Mouse (Mus musculus) CH12.LX (cell line): ENCODE results near the gene Mfsd10. TPM values are rescaled to one million over a fixed set of nuclear protein-coding genes. Genes with fewer than 3 reads are reported as not detected.

Experiments used
- DNase-seq: peaks from one replicate; pipeline ENCODE4 v3.0.0-alpha.2; 2013; ENCODE audit errors: extremely low read depth
- H3K27ac ChIP-seq: 2 replicates; pipeline ENCODE4 v1.5.1; 2012; ENCODE audit warnings: low read depth, mild to moderate bottlenecking, control low read depth, moderate library complexity; ENCODE audit not compliant: insufficient read depth
- H3K27me3 ChIP-seq: replicated peaks from 2 replicates; pipeline ENCODE3; 2012; ENCODE audit warnings: inconsistent platforms
- H3K36me3 ChIP-seq, 2 experiments: replicated peaks in 1 of 2; 2 replicates each; pipeline versions ENCODE3 to v1.6.1; 2012; ENCODE audit warnings: inconsistent platforms in 1 of 2, low read length in 1 of 2, mild to moderate bottlenecking in 1 of 2, mixed read lengths in 1 of 2, moderate library complexity in 1 of 2; ENCODE audit not compliant: control insufficient read depth in 1 of 2, insufficient read depth in 1 of 2
- H3K4me1 ChIP-seq, 2 experiments: 2 replicates each; pipeline ENCODE4 v1.6.1; 2012; ENCODE audit warnings: inconsistent platforms in 1 of 2, moderate library complexity in 1 of 2; ENCODE audit not compliant: insufficient read depth in 2 of 2, control insufficient read depth in 1 of 2
- H3K4me2 ChIP-seq: 2 replicates; pipeline ENCODE4 v1.6.1; 2012; ENCODE audit warnings: low read depth, mild to moderate bottlenecking, control low read depth; ENCODE audit not compliant: poor library complexity, insufficient read depth, severe bottlenecking
- H3K4me3 ChIP-seq, 3 experiments: fragments of 150-350 bp in 1 of 3; sonication (generic) in 1 of 3; replicated peaks in 1 of 3; 2 replicates each; pipeline versions ENCODE3 to v1.5.1; 2011 to 2012; ENCODE audit warnings: low read depth in 2 of 3, low read length in 2 of 3, mild to moderate bottlenecking in 2 of 3, moderate library complexity in 2 of 3, control low read depth in 1 of 3, improper control_type of control experiment in 1 of 3, inconsistent platforms in 1 of 3, mixed read lengths in 1 of 3; ENCODE audit not compliant: poor library complexity in 1 of 3
- H3K79me2 ChIP-seq: replicated peaks from 2 replicates; pipeline ENCODE4 v1.6.1; 2012; ENCODE audit warnings: mild to moderate bottlenecking, moderate library complexity; ENCODE audit not compliant: control insufficient read depth, poor library complexity, insufficient read depth, severe bottlenecking; ENCODE audit errors: extremely low read depth
- H3K9ac ChIP-seq: 2 replicates; pipeline ENCODE4 v1.6.1; 2012; ENCODE audit warnings: low read depth, mild to moderate bottlenecking, control low read depth, moderate library complexity; ENCODE audit not compliant: insufficient read depth
- H3K9me3 ChIP-seq: replicated peaks from 2 replicates; pipeline ENCODE3; 2012; ENCODE audit warnings: low read length, inconsistent platforms, mixed read lengths
- BHLHE40 ChIP-seq: IDR thresholded peaks from 2 replicates; pipeline ENCODE4 v1.6.1; 2011; ENCODE audit warnings: mild to moderate bottlenecking, low read depth, low read length, improper control_type of control experiment
- CHD1 ChIP-seq: IDR thresholded peaks from 2 replicates; pipeline ENCODE4 v1.6.1; 2012; ENCODE audit warnings: low read depth, low read length, improper control_type of control experiment, inconsistent platforms
- CHD2 ChIP-seq: IDR thresholded peaks from 2 replicates; pipeline ENCODE4 v1.6.1; 2011; ENCODE audit warnings: low read length, improper control_type of control experiment
- CTCF ChIP-seq, 2 experiments: IDR thresholded peaks in 1 of 2; conservative IDR thresholded peaks in 1 of 2; 2 replicates each; pipeline ENCODE4 v1.5.1; 2011 to 2012; ENCODE audit warnings: low read depth in 2 of 2, low read length in 2 of 2, improper control_type of control experiment in 1 of 2, inconsistent platforms in 1 of 2, mild to moderate bottlenecking in 1 of 2, moderate library complexity in 1 of 2
- ELF1 ChIP-seq: IDR thresholded peaks from 2 replicates; pipeline ENCODE4 v1.6.1; 2014; ENCODE audit warnings: low read depth, mild to moderate bottlenecking, inconsistent platforms, low read length, improper control_type of control experiment
- GABPA ChIP-seq: IDR thresholded peaks from 2 replicates; pipeline ENCODE4 v1.6.1; 2012; ENCODE audit warnings: low read depth, low read length, improper control_type of control experiment, inconsistent platforms; ENCODE audit not compliant: insufficient replicate concordance
- HCFC1 ChIP-seq: IDR thresholded peaks from 2 replicates; pipeline ENCODE4 v1.6.1; 2012; ENCODE audit warnings: low read depth, mild to moderate bottlenecking, inconsistent platforms, low read length, improper control_type of control experiment
- IRF4 ChIP-seq: IDR thresholded peaks from 2 replicates; pipeline ENCODE4 v1.6.1; 2014; ENCODE audit warnings: low read depth, mild to moderate bottlenecking, inconsistent platforms, low read length, improper control_type of control experiment
- JUND ChIP-seq: conservative IDR thresholded peaks from 2 replicates; pipeline ENCODE4 v1.6.1; 2011; ENCODE audit warnings: low read depth, low read length, improper control_type of control experiment
- KAT2A ChIP-seq: IDR thresholded peaks from 2 replicates; pipeline ENCODE4 v1.6.1; 2012; ENCODE audit warnings: low read length, improper control_type of control experiment, inconsistent platforms; ENCODE audit not compliant: insufficient replicate concordance
- MAX ChIP-seq: IDR thresholded peaks from 2 replicates; pipeline ENCODE4 v1.6.1; 2011; ENCODE audit warnings: low read length, improper control_type of control experiment
- MXI1 ChIP-seq: IDR thresholded peaks from 2 replicates; pipeline ENCODE4 v1.6.1; 2011; ENCODE audit warnings: mild to moderate bottlenecking, low read depth, low read length, improper control_type of control experiment
- NELFE ChIP-seq: IDR thresholded peaks from 2 replicates; pipeline ENCODE4 v1.6.1; 2011; ENCODE audit warnings: low read depth, low read length, improper control_type of control experiment
- NRF1 ChIP-seq: IDR thresholded peaks from 2 replicates; pipeline ENCODE4 v1.6.1; 2014; ENCODE audit warnings: low read depth, mild to moderate bottlenecking, inconsistent platforms, low read length, improper control_type of control experiment, moderate library complexity
- PAX5 ChIP-seq: IDR thresholded peaks from 2 replicates; pipeline ENCODE4 v1.6.1; 2012; ENCODE audit warnings: low read length, inconsistent platforms, mixed read lengths
- POLR2A ChIP-seq: IDR thresholded peaks from 2 replicates; pipeline ENCODE4 v1.6.1; 2011; ENCODE audit warnings: low read depth, mild to moderate bottlenecking, improper control_type of control experiment, low read length
- POLR2AphosphoS2 ChIP-seq: IDR thresholded peaks from 2 replicates; pipeline ENCODE4 v1.6.1; 2011; ENCODE audit warnings: low read depth, low read length, improper control_type of control experiment
- RAD21 ChIP-seq: IDR thresholded peaks from 2 replicates; pipeline ENCODE4 v1.6.1; 2011; ENCODE audit warnings: low read depth, mild to moderate bottlenecking, low read length, improper control_type of control experiment, moderate library complexity
- RCOR1 ChIP-seq: conservative IDR thresholded peaks from 2 replicates; pipeline ENCODE4 v1.6.1; 2012; ENCODE audit warnings: low read depth, mild to moderate bottlenecking, inconsistent platforms, low read length, improper control_type of control experiment
- SIN3A ChIP-seq: IDR thresholded peaks from 2 replicates; pipeline ENCODE4 v1.6.1; 2012; ENCODE audit warnings: low read length, improper control_type of control experiment, inconsistent platforms
- SMC3 ChIP-seq: IDR thresholded peaks from 2 replicates; pipeline ENCODE4 v1.6.1; 2011; ENCODE audit warnings: low read depth, low read length, improper control_type of control experiment
- TBP ChIP-seq: conservative IDR thresholded peaks from 2 replicates; pipeline ENCODE4 v1.6.1; 2011; ENCODE audit warnings: low read depth, low read length, improper control_type of control experiment
- TCF12 ChIP-seq: IDR thresholded peaks from 2 replicates; pipeline ENCODE4 v1.6.1; 2014; ENCODE audit warnings: low read depth, mild to moderate bottlenecking, inconsistent platforms, low read length, improper control_type of control experiment
- UBTF ChIP-seq: IDR thresholded peaks from 2 replicates; pipeline ENCODE4 v1.6.1; 2012; ENCODE audit warnings: low read depth, mild to moderate bottlenecking, inconsistent platforms, low read length, improper control_type of control experiment, moderate library complexity
- USF1 ChIP-seq: IDR thresholded peaks from 2 replicates; pipeline ENCODE4 v1.6.1; 2014; ENCODE audit warnings: low read depth, mild to moderate bottlenecking, inconsistent platforms, low read length, improper control_type of control experiment
- USF2 ChIP-seq: conservative IDR thresholded peaks from 2 replicates; pipeline ENCODE4 v1.6.1; 2011; ENCODE audit warnings: low read depth, low read length, improper control_type of control experiment
- ZC3H11A ChIP-seq: IDR thresholded peaks from 2 replicates; pipeline ENCODE4 v1.6.1; 2012; ENCODE audit warnings: low read depth, mild to moderate bottlenecking, inconsistent platforms, low read length, improper control_type of control experiment
- ZMIZ1 ChIP-seq: IDR thresholded peaks from 2 replicates; pipeline ENCODE4 v1.6.1; 2012; ENCODE audit warnings: low read depth, mild to moderate bottlenecking, inconsistent platforms, low read length, improper control_type of control experiment
- ZNF384 ChIP-seq: IDR thresholded peaks from 2 replicates; pipeline ENCODE4 v1.6.1; 2012; ENCODE audit warnings: low read depth, low read length, improper control_type of control experiment, inconsistent platforms
- dilution Hi-C: fragments of 300-500 bp; cut with MboI; formaldehyde crosslinking; loops from 2 replicates; pipeline ENCODE4 v1.14.3; 2020; ENCODE audit warnings: low sequenced_read_pairs; ENCODE audit not compliant: extremely low pct_unique_long_range_greater_than_20kb, extremely low pct_ligation_motif_present
- in situ Hi-C: fragments of 300-500 bp; cut with MboI; formaldehyde crosslinking; loops from 3 replicates; pipeline ENCODE4 v1.14.3; 2019; ENCODE audit warnings: low sequenced_read_pairs, low pct_ligation_motif_present, low pct_unique_long_range_greater_than_20kb, mixed read lengths
- polyA plus RNA-seq: library from polyadenylated mRNA; unstranded; fragments of >175 nt; gene quantifications from 2 replicates; pipeline ENCODE4 v1.2.1, GENCODE M21; 2012; ENCODE audit warnings: low read depth; ENCODE audit not compliant: insufficient read length
- total RNA-seq, 2 experiments: library from RNA; depleted of rRNA; stranded (reverse); fragments of 300-350 nt in 1 of 2; fragments of >200 nt in 1 of 2; gene quantifications; 2 replicates each; pipeline ENCODE4 v1.2.3; 2012 to 2014

Gene Mfsd10
- total and polyA plus RNA-seq, 3 experiments, result 42.1 to 92.6 (median 67.5) TPM

GRCm38 (mm10) chr5:34660591-34661130 is 23.6 kb upstream of the Mfsd10 start:
- peaks cover 15 to 25% of the 10 kb centered on the region in 2 experiments for H3K36me3 ChIP-seq
- no peaks in the 10 kb centered on the region for H3K27me3 ChIP-seq
- in situ Hi-C loops (loop anchor here (25.0 kb wide), 1 partner anchor 377 kb away; the partner anchor contains the start of gene Hgfac), dilution Hi-C loops (no loop called here)
- H3K4me2 ChIP-seq, result peak overlapping the region; percentile 88; the same call in 1 of the 2 replicates
- peak overlapping the region; percentile 92 for H3K27ac ChIP-seq
- no peaks in the 10 kb centered on the region for H3K9me3 ChIP-seq
- peaks cover 24% of the 10 kb centered on the region for H3K79me2 ChIP-seq
- H3K4me1 ChIP-seq, result peaks cover 0 to 11% of the 10 kb centered on the region in 2 experiments; a peak in 2 of 4 replicates
- peak overlapping the region; percentile 55 for H3K9ac ChIP-seq
- peak overlapping the region; percentile 59 to 70 (median 69) for H3K4me3 ChIP-seq
- no peak for DNase-seq
- TF ChIP-seq ZC3H11A (no peak), ELF1 (no peak), CHD1 (0 out of 2 replicates have a peak, but pooled peaks have one; percentile 45), UBTF (peak; percentile 99), NELFE (peak; percentile 27; the same call in 1 of the 2 replicates)

DNA sequence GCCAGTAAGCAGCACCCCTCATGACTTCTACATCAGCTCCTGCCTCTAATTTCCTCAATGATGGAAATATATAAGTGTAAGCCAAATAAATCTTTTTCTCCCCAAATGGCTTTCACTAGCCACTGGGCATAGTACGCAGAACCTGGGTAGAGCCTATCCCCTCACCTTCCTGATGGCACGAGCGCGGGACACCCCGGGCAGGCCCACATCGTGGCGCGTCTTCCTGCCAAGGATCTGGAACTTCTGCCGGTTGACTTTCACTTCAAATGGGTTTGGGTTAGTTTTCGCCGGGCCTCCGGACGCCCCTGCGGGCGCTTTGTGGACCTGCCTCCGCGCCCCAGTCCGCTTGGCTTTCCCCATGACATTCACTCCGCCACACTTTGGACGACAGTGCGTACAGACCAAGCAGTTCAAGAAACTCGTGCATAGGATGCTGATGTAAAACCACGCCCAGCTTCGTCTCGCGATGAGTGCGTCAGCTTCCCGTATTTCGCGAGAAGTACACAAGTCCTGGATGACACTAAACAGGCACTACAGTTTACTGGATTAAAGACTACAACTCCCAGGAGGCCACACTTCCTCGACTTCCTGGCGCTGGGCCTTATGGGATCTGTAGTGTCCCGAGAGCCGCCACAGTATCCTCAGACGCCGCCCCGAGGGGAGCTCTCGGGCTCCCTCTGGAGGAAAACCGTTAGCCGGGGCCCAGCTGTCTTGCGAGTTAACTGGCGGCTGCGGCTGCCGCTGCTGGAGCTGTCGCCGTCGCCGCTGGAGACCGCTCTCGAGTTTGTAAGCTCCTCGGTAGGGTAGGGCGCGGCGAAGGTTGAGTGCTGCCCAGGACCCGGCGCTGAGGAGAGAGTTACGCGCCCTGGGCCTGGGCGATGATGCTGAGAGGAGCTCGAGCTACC is 22.9 kb upstream of the Mfsd10 start, which contains the start of the genes Nop14 and Grk4:
Nop14 (minus strand) TSS at position 463 of the 905 bp plus-strand sequence.
Grk4 (plus strand) TSS at position 694 of the 905 bp plus-strand sequence.
- Histone ChIP-seq H3K4me2 (peak within 1 kb of the TSS; percentile 88; the same call in 1 of the 2 replicates), H3K36me3 (peaks cover 22 to 29% of the 10 kb centered on the region in 2 experiments), H3K27ac (peak within 1 kb of the TSS; percentile 92), H3K27me3 (no peaks in the 10 kb centered on the region), H3K79me2 (peaks cover 24% of the 10 kb centered on the region), H3K9ac (peak within 1 kb of the TSS; percentile 92), H3K4me3 (peak within 1 kb of the TSS; percentile 70 to 96 (median 84)), H3K4me1 (peaks cover 0 to 11% of the 10 kb centered on the region in 2 experiments; a peak in 2 of 4 replicates), H3K9me3 (no peaks in the 10 kb centered on the region)
- DNase-seq, result peak; percentile 100
- in situ Hi-C loops, result loop anchor here (25.0 kb wide), 1 partner anchor 377 kb away; the partner anchor contains the start of gene Hgfac
- dilution Hi-C loops, result no loop called here
- TF ChIP-seq GABPA (peak; percentile 96; the same call in 1 of the 2 replicates), POLR2AphosphoS2 (peak; percentile 98), CHD2 (peak; percentile 100), CTCF (conservative IDR thresholded peaks at IDR 0.05 in 1 of 2, IDR thresholded peaks at IDR 0.05 in 1 of 2; ENCODE audit: low read depth in 2 of 2, low read length in 2 of 2) (peak; percentile 12 to 98; a peak in 2 of 4 replicates), POLR2A (peak; percentile 99), JUND (no peak), USF1 (no peak), ZNF384 (no peak), MAX (peak; percentile 87), USF2 (no peak), TBP (peak; percentile 96), NRF1 (peak; percentile 31; the same call in 1 of the 2 replicates), SIN3A (peak; percentile 94), NELFE (peak; percentile 97), RCOR1 (no peak), SMC3 (peak; percentile 37), HCFC1 (peak; percentile 98), ZMIZ1 (peak; percentile 95; the same call in 1 of the 2 replicates), PAX5 (no peak), KAT2A (peak; percentile 100), ELF1 (peak; percentile 96), RAD21 (peak; percentile 21), ZC3H11A (no peak), MXI1 (peak; percentile 97), IRF4 (peak; percentile 37; the same call in 1 of the 2 replicates), BHLHE40 (peak; percentile 65; the same call in 1 of the 2 replicates), TCF12 (peak; percentile 91)
